Mouse (Mus musculus) cerebellum, adult (tissue): ENCODE data around the gene Smug1.

Source experiments
- ATAC-seq: cut with Nextera tagmentation; 2 replicates; pipeline ENCODE4 v1.9.2; 2017; ENCODE audit warnings: mild to moderate bottlenecking, moderate library complexity, mixed read lengths; ENCODE audit not compliant: insufficient number of reproducible peaks, low FRiP score, low TSS enrichment

The Smug1 gene

GRCm38 (mm10) chr15:103109940-103110339 lies 57.0 kb downstream of the Smug1 start:
- ATAC-seq: no peak

- no peak for ATAC-seq
Measured at GRCm38 (mm10) chr15:103108066-103108676, 58.7 kb downstream of the Smug1 start.

- ATAC-seq: no peak
Measured at GRCm38 (mm10) chr15:103106201-103106600, 60.7 kb downstream of the Smug1 start.
